Mouse (Mus musculus): ENCODE data around the gene Tmem201. TPM values are rescaled to one million over a fixed set of nuclear protein-coding genes. Genes with fewer than 3 reads are reported as not detected.
A peak's percentile ranks its signal among the peaks of the same experiment; 100 is the strongest.

Tmem201 gene
- total and polyA plus RNA-seq, 2 experiments = 6.5 to 25.2 TPM

GRCm38 (mm10) chr4:149711485-149711884 is 26.4 kb downstream of the Tmem201 start:
- Histone ChIP-seq H3K36me3 (ENCODE audit: control insufficient read depth, insufficient read depth, low read length) (no peaks in the 10 kb centered on the region), H3K4me1 (ENCODE audit: control insufficient read depth, insufficient read depth, low read length) (no peaks in the 10 kb centered on the region), H3K4me3 (ENCODE audit: insufficient read depth, low read depth, low read length) (no peak overlapping the region), H3K79me2 (ENCODE audit: control insufficient read depth, insufficient read depth, low read length) (no peaks in the 10 kb centered on the region), H3K27me3 (ENCODE audit: control insufficient read depth, insufficient read depth, low read length) (no peaks in the 10 kb centered on the region), H3K27ac (replicated peaks; ENCODE audit: insufficient read depth, low read depth, low read length) (no peak overlapping the region), H3K9ac (ENCODE audit: low read depth, low read length) (no peak overlapping the region)
- no peak for TF ChIP-seq POLR2A (IDR thresholded peaks at IDR 0.05; ENCODE audit: extremely low read depth, insufficient read depth, low read length)
- TF ChIP-seq CTCF (IDR thresholded peaks at IDR 0.05; ENCODE audit: low read depth, low read length) = no peak
- DNase-seq (ENCODE audit: extremely low read depth, low read depth, low spot score) = no peak
- WGBS = 57% methylated on average over 5 of the region's 5 CpGs

- no peak overlapping the region for H3K27ac ChIP-seq (replicated peaks; ENCODE audit: insufficient read depth, low read depth, low read length)
- WGBS = 24% methylated on average over 5 of the region's 5 CpGs
- TF ChIP-seq POLR2A (IDR thresholded peaks at IDR 0.05; ENCODE audit: extremely low read depth, insufficient read depth, low read length) (no peak), CTCF (IDR thresholded peaks at IDR 0.05; ENCODE audit: low read depth, low read length) (peak; percentile 56; the same call in 1 of the 2 replicates)
- no peaks in the 10 kb centered on the region for H3K36me3 ChIP-seq (ENCODE audit: control insufficient read depth, insufficient read depth, low read length)
- peak; percentile 61 for DNase-seq (ENCODE audit: extremely low read depth, low read depth, low spot score)
- no peak overlapping the region for H3K4me3 ChIP-seq (ENCODE audit: insufficient read depth, low read depth, low read length)
- H3K27me3 ChIP-seq (ENCODE audit: control insufficient read depth, insufficient read depth, low read length) = no peaks in the 10 kb centered on the region
- no peaks in the 10 kb centered on the region for H3K4me1 ChIP-seq (ENCODE audit: control insufficient read depth, insufficient read depth, low read length)
- no peak overlapping the region for H3K9ac ChIP-seq (ENCODE audit: low read depth, low read length)
- H3K79me2 ChIP-seq (ENCODE audit: control insufficient read depth, insufficient read depth, low read length) = no peaks in the 10 kb centered on the region
These were observed 27.3 kb downstream of the Tmem201 start for GRCm38 (mm10) chr4:149710510-149710909.

- Histone ChIP-seq H3K79me2 (ENCODE audit: control insufficient read depth, insufficient read depth, low read length) (no peaks in the 10 kb centered on the region), H3K27ac (replicated peaks; ENCODE audit: insufficient read depth, low read depth, low read length) (no peak overlapping the region), H3K27me3 (ENCODE audit: control insufficient read depth, insufficient read depth, low read length) (no peaks in the 10 kb centered on the region), H3K4me1 (ENCODE audit: control insufficient read depth, insufficient read depth, low read length) (no peaks in the 10 kb centered on the region), H3K36me3 (ENCODE audit: control insufficient read depth, insufficient read depth, low read length) (no peaks in the 10 kb centered on the region), H3K4me3 (ENCODE audit: insufficient read depth, low read depth, low read length) (no peak overlapping the region), H3K9ac (ENCODE audit: low read depth, low read length) (no peak overlapping the region)
- WGBS = 89% methylated on average over 8 of the region's 8 CpGs
- DNase-seq (ENCODE audit: extremely low read depth, low read depth, low spot score) = no peak
- TF ChIP-seq CTCF (IDR thresholded peaks at IDR 0.05; ENCODE audit: low read depth, low read length) (no peak), POLR2A (IDR thresholded peaks at IDR 0.05; ENCODE audit: extremely low read depth, insufficient read depth, low read length) (no peak)
These were observed 31.9 kb downstream of the Tmem201 start for GRCm38 (mm10) chr4:149705941-149706340.

- H3K27ac ChIP-seq (replicated peaks; ENCODE audit: insufficient read depth, low read depth, low read length) = no peak overlapping the region
- H3K79me2 ChIP-seq (ENCODE audit: control insufficient read depth, insufficient read depth, low read length) = no peaks in the 10 kb centered on the region
- no peak for DNase-seq (ENCODE audit: extremely low read depth, low read depth, low spot score)
- H3K4me1 ChIP-seq (ENCODE audit: control insufficient read depth, insufficient read depth, low read length) = no peaks in the 10 kb centered on the region
- H3K36me3 ChIP-seq (ENCODE audit: control insufficient read depth, insufficient read depth, low read length) = no peaks in the 10 kb centered on the region
- no peak overlapping the region for H3K4me3 ChIP-seq (ENCODE audit: insufficient read depth, low read depth, low read length)
- WGBS = 67% methylated on average over 7 of the region's 7 CpGs
- no peaks in the 10 kb centered on the region for H3K27me3 ChIP-seq (ENCODE audit: control insufficient read depth, insufficient read depth, low read length)
- H3K9ac ChIP-seq (ENCODE audit: low read depth, low read length) = no peak overlapping the region
- no peak for TF ChIP-seq POLR2A (IDR thresholded peaks at IDR 0.05; ENCODE audit: extremely low read depth, insufficient read depth, low read length)
- TF ChIP-seq CTCF (IDR thresholded peaks at IDR 0.05; ENCODE audit: low read depth, low read length) = no peak
These were observed 32.5 kb downstream of the Tmem201 start for GRCm38 (mm10) chr4:149705298-149705697.

GRCm38 (mm10) chr4:149702210-149702979 is 35.4 kb downstream of the Tmem201 start, which contains the start of gene Pik3cd:
TSS of gene Pik3cd (minus strand) at chr4:149702571.
- no peak within 1 kb of the TSS for H3K9ac ChIP-seq (ENCODE audit: low read depth, low read length)
- DNase-seq (ENCODE audit: extremely low read depth, low read depth, low spot score) = peak; percentile 47
- H3K4me3 ChIP-seq (ENCODE audit: insufficient read depth, low read depth, low read length) = no peak within 1 kb of the TSS; the same call in 1 of the 2 replicates
- H3K36me3 ChIP-seq (ENCODE audit: control insufficient read depth, insufficient read depth, low read length) = no peaks in the 10 kb centered on the region
- TF ChIP-seq CTCF (IDR thresholded peaks at IDR 0.05; ENCODE audit: low read depth, low read length) (no peak), POLR2A (IDR thresholded peaks at IDR 0.05; ENCODE audit: extremely low read depth, insufficient read depth, low read length) (no peak)
- no peaks in the 10 kb centered on the region for H3K4me1 ChIP-seq (ENCODE audit: control insufficient read depth, insufficient read depth, low read length)
- H3K79me2 ChIP-seq (ENCODE audit: control insufficient read depth, insufficient read depth, low read length) = no peaks in the 10 kb centered on the region
- WGBS = 52% methylated on average over 19 of the region's 19 CpGs
- no peaks in the 10 kb centered on the region for H3K27me3 ChIP-seq (ENCODE audit: control insufficient read depth, insufficient read depth, low read length)
- H3K27ac ChIP-seq (replicated peaks; ENCODE audit: insufficient read depth, low read depth, low read length) = peak within 1 kb of the TSS; percentile 41
